Mouse (Mus musculus): ENCODE measurements at regions not wholly inside any gene's neighbourhood (a gene's known extent, or its start where the extent isn't known, plus 50 kb on each side); places are given as distances from the start of the nearest gene placed in this dataset.

DNA sequence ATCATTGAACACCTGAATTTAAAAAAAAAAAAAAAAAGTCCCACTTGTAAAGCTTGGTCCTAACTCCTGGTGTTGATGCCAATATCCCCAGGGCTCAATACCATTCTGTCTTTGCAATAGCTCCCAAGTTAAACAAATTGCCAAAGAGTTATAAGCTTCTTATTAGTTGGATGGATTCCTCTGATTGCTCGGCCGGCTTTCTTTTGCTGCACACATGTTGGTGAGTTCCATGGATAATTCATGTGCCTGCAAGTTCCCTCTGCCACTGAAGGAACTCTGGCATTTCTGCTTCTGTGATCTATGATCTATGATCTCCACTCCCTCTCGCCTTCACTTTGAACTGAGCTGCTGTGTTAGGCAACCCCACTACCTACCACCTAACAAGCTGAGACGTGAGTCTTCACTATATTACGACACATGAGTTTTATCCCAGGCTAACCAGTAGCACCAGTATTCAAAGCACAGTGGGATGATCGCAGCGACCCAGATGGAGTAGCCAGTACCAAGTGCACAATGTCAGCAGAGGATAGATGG is 393.6 kb upstream of the 4930412O13Rik start:
- no peak for TF ChIP-seq GATA1 (IDR thresholded peaks at IDR 0.05; ENCODE audit: borderline replicate concordance, low read length)
- no peak for TF ChIP-seq FLI1 (IDR thresholded peaks at IDR 0.05; ENCODE audit: low read length)

DNA sequence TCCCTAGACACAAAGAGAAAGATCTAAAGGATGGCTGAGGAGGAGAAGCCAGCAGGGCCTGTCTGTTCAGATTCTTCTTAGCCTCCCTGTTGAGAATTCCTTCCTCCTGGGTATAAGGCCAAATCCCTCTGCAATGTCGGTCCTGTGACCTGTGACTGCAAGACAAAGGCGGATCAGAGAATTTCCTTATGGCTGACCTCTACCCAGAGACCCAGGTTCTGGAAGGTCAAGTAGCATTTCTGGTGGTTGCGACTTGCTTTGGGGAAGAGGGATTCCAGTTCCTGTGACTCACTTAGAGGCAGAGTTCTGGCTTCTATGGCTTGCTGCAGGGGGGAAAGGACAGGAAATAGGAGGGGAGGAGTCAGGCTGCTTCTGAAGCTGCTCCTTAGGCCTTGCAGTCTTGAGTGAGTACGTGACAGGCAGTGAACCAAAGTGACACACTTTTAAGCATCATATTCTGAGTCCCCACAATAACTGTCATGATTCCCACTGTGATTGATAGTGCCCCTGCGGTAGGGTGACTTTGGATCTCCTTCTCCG is 387.4 kb upstream of the 4930412O13Rik start:
- no peaks in the 10 kb centered on the region for H3K4me1 ChIP-seq
- no peaks in the 10 kb centered on the region for H3K9me3 ChIP-seq
- TF ChIP-seq FLI1 (IDR thresholded peaks at IDR 0.05; ENCODE audit: low read length) = no peak
- TF ChIP-seq GATA1 (IDR thresholded peaks at IDR 0.05; ENCODE audit: borderline replicate concordance, low read length) = no peak
- no peaks in the 10 kb centered on the region for H3K36me3 ChIP-seq (replicated peaks; ENCODE audit: low read length)
- no peaks in the 10 kb centered on the region for H3K27me3 ChIP-seq (replicated peaks)
- no peak overlapping the region for H3K4me3 ChIP-seq (replicated peaks)

More for the DNA sequence above, 393.6 kb upstream of the 4930412O13Rik start:
- Histone ChIP-seq H3K36me3 (replicated peaks; ENCODE audit: low read length) (no peaks in the 10 kb centered on the region), H3K9me3 (no peaks in the 10 kb centered on the region; the same call in 1 of the 2 replicates), H3K4me3 (replicated peaks) (no peak overlapping the region), H3K4me1 (no peaks in the 10 kb centered on the region), H3K27me3 (replicated peaks) (no peaks in the 10 kb centered on the region)

DNA sequence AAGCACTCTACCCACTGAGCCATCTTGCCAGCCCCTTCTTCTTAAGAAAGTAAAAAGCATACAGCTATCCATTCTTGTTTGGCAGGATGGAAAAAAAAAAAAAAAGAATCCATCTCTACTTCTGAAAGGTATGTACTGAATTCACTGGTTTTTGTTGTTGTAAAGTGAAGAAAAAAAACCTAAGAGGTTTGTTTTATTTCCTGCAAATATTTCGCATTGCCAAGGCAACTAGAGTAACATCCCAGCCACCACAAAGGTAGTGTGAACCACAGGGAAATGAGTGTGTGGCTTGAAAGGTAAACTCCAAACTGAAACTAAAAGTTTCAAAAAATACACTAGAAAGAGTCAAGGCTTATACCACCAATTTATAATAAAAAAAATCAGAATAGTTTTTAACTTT is 361.0 kb upstream of the 4930412O13Rik start:
- Histone ChIP-seq H3K4me3 (replicated peaks) (no peak overlapping the region), H3K36me3 (replicated peaks; ENCODE audit: low read length) (no peaks in the 10 kb centered on the region), H3K27me3 (replicated peaks) (no peaks in the 10 kb centered on the region), H3K9me3 (0 out of 2 replicates have a peak, but pooled peaks cover 6% of the 10 kb centered on the region), H3K4me1 (no peaks in the 10 kb centered on the region)
- TF ChIP-seq FLI1 (IDR thresholded peaks at IDR 0.05; ENCODE audit: low read length) (no peak), GATA1 (IDR thresholded peaks at IDR 0.05; ENCODE audit: borderline replicate concordance, low read length) (no peak)

DNA sequence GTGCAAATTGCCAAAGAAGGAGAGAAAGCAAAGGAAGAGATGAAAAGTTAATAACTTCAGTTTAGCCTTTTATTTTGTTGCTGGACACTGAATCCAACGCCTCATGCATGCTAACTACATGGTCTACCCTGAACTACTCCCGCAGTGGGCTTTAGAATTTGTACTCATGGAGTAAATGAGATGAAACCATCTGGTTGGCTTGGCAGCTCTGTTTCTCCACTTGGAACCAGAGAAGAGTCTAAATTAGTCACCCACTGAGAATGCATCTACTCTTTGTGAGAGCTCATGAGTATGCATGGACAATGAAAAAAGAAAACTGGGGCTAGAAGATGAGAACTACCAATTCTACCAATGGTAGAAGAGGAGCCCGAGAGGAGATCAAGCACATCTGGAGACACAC is 355.1 kb upstream of the 4930412O13Rik start:
- Histone ChIP-seq H3K4me3 (replicated peaks) (no peak overlapping the region), H3K27me3 (replicated peaks) (no peaks in the 10 kb centered on the region), H3K36me3 (replicated peaks; ENCODE audit: low read length) (no peaks in the 10 kb centered on the region), H3K4me1 (no peaks in the 10 kb centered on the region), H3K9me3 (peaks cover 9% of the 10 kb centered on the region; the same call in 1 of the 2 replicates)
- TF ChIP-seq GATA1 (IDR thresholded peaks at IDR 0.05; ENCODE audit: borderline replicate concordance, low read length) (no peak), FLI1 (IDR thresholded peaks at IDR 0.05; ENCODE audit: low read length) (no peak)

DNA sequence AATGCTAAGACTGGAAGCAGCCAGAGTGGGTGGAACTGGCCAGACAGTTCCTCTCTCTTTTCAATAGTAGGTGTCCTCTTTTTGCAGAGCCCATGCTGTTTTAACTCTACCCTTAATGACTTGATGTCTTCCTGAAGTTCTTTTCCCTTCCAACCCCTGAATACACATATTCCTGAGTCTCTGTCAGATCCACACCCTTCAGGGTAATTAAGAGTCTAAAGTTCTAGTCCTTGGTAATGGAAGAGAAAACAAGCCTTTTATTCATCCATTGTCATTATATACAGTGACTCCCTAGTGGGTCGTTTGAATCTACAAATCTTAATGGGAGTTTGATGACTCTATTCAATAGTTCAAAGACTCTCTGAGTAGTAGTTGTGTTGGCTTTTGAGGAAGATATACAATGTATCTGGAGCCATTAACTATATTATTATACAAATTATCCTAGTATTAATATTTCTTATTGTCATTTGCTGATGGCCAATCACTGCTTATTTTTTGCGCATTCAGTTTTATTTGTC is 345.9 kb upstream of the 4930412O13Rik start:
- Histone ChIP-seq H3K4me3 (replicated peaks) (no peak overlapping the region), H3K36me3 (replicated peaks; ENCODE audit: low read length) (no peaks in the 10 kb centered on the region), H3K27me3 (replicated peaks) (no peaks in the 10 kb centered on the region), H3K9me3 (peaks cover 9% of the 10 kb centered on the region), H3K4me1 (no peaks in the 10 kb centered on the region)
- TF ChIP-seq GATA1 (IDR thresholded peaks at IDR 0.05; ENCODE audit: borderline replicate concordance, low read length) = no peak
- no peak for TF ChIP-seq FLI1 (IDR thresholded peaks at IDR 0.05; ENCODE audit: low read length)

DNA sequence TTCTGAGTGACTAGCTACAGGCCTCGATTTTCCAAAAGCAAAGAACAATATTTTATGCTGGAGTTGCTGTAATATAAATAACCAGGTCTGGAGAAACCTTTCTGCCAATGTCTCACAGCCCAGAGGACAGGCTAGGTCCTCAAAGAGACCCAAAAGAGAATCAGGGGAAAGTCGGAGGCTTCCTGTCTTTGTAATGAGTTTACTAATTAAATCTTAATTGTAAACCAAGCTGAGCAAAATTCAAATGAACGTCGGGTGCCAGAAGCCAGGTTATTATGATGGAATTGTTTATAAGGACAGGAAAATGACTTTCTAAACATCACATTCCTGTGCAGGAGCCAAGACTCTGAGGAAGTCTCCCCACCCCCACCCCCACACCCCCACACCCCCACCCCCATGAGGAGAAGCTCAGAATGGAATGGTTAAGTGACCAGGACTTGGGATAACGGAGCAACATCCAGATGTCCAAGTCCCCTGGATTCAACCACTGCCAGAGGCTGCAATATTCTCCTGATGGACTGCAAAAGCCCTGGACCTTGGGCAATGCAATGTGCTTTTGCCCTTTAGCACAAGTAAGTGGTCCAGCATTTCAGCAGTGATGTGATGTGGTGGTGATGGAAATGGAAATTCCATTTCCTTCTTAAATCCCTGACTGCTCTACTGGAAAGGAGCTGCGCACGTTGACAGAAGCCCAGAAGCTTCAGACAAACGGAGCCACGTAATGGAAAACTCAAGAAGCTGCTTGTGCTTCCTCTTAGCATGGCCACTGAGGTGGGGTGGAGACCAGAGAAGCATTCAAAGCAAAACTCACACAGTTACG is 333.1 kb upstream of the 4930412O13Rik start:
- TF ChIP-seq GATA1 (IDR thresholded peaks at IDR 0.05; ENCODE audit: borderline replicate concordance, low read length) = no peak
- TF ChIP-seq FLI1 (IDR thresholded peaks at IDR 0.05; ENCODE audit: low read length) = no peak
- Histone ChIP-seq H3K4me1 (no peaks in the 10 kb centered on the region), H3K27me3 (replicated peaks) (no peaks in the 10 kb centered on the region), H3K9me3 (no peaks in the 10 kb centered on the region), H3K4me3 (replicated peaks) (no peak overlapping the region), H3K36me3 (replicated peaks; ENCODE audit: low read length) (no peaks in the 10 kb centered on the region)

DNA sequence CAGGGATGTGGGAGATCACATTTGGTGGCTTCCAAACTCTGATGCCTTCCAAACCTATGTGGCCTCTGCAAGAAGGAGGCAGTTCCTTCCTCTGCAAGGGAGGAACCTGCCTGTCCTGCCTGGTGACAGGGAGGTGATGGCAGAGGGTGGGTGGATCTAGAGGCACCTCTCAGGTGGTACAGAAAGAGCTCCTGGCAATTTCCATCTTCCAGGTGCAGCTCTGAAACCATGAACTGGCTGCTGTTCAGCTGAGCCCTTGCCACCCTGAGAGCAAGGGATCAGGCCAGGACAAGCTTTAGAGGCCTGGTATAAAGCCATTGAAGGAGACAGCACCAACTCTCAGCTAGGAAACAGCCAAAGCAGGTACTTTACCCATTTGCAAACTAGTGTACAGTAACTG is 327.7 kb upstream of the 4930412O13Rik start:
- no peaks in the 10 kb centered on the region for H3K36me3 ChIP-seq (replicated peaks; ENCODE audit: low read length)
- no peak overlapping the region for H3K4me3 ChIP-seq (replicated peaks)
- no peaks in the 10 kb centered on the region for H3K9me3 ChIP-seq
- H3K4me1 ChIP-seq = no peaks in the 10 kb centered on the region
- TF ChIP-seq FLI1 (IDR thresholded peaks at IDR 0.05; ENCODE audit: low read length) (no peak), GATA1 (IDR thresholded peaks at IDR 0.05; ENCODE audit: borderline replicate concordance, low read length) (no peak)
- H3K27me3 ChIP-seq (replicated peaks) = no peaks in the 10 kb centered on the region

DNA sequence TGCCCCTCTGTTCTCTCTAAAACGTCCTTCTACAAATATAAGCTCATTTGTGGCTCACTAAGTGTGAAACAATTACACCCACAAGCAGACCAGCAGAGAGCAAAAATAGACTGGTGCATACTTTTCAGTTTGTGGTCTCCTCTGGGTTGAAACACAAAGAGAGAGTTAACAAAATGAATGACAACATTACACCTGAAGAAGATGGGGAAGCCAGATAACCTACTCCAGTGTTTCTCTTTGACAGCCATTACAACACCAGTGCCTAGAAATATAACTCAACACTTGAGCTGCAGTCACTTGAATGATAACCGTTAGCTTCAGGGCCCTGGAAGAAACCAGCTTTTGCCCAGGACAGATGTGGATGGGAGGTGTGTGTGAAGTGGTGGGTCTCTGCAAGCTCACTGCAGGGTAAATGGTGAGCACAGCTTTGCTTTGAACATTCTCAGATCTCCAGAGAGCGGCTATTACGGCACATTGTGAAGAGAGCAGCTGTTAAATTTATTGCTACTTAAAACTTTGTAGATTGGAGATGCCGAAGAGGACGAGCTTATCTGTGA is 316.5 kb upstream of the 4930412O13Rik start:
- no peaks in the 10 kb centered on the region for H3K27me3 ChIP-seq (replicated peaks)
- TF ChIP-seq FLI1 (IDR thresholded peaks at IDR 0.05; ENCODE audit: low read length) (no peak), GATA1 (IDR thresholded peaks at IDR 0.05; ENCODE audit: borderline replicate concordance, low read length) (no peak)
- no peaks in the 10 kb centered on the region for H3K36me3 ChIP-seq (replicated peaks; ENCODE audit: low read length)
- no peaks in the 10 kb centered on the region for H3K9me3 ChIP-seq
- H3K4me1 ChIP-seq = no peaks in the 10 kb centered on the region
- no peak overlapping the region for H3K4me3 ChIP-seq (replicated peaks)

DNA sequence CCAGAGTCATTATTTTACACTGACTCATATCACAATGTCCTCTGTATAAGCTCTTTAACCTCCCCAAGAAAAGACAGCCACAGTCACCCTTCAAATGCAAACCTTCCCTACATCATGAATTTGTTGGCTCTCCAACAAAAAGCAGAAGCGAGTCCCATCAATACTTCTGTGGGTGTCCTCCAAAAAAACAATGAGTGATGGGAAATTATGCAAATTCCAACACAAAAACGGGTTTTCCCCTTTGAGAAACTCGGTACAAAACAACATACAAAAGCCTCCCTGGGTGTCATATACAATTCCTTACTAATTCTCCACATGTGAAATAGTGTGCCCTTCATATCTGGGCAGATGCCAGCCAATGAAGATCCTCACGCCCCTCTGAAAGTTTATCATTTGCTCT is 311.8 kb upstream of the 4930412O13Rik start:
- Histone ChIP-seq H3K4me3 (replicated peaks) (no peak overlapping the region), H3K36me3 (replicated peaks; ENCODE audit: low read length) (no peaks in the 10 kb centered on the region), H3K4me1 (no peaks in the 10 kb centered on the region), H3K27me3 (replicated peaks) (no peaks in the 10 kb centered on the region), H3K9me3 (no peaks in the 10 kb centered on the region)
- TF ChIP-seq GATA1 (IDR thresholded peaks at IDR 0.05; ENCODE audit: borderline replicate concordance, low read length) (no peak), FLI1 (IDR thresholded peaks at IDR 0.05; ENCODE audit: low read length) (no peak)

DNA sequence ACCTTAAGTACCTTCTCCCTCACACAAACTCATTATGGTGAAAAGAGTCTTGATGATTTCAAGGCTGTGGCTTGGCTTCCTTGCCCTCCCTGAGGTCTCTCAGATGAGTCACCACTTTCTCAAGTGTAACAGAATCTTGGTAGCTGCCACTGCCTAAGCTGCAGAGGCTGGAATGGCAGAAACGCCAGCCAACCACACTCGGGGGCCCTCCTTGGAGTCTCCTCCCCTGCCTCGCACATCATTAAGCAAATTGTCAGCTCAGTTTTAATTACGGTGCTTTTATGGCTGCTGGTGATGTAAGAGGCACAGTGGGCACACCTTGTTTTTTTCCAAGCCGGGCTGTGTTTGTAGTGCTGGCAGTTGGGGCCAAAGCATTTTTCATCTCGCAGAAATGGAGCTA is 306.9 kb upstream of the 4930412O13Rik start:
- Histone ChIP-seq H3K4me3 (replicated peaks) (no peak overlapping the region), H3K9me3 (no peaks in the 10 kb centered on the region), H3K36me3 (replicated peaks; ENCODE audit: low read length) (no peaks in the 10 kb centered on the region), H3K27me3 (replicated peaks) (no peaks in the 10 kb centered on the region), H3K4me1 (no peaks in the 10 kb centered on the region)
- TF ChIP-seq FLI1 (IDR thresholded peaks at IDR 0.05; ENCODE audit: low read length) = no peak
- no peak for TF ChIP-seq GATA1 (IDR thresholded peaks at IDR 0.05; ENCODE audit: borderline replicate concordance, low read length)
